Mouse (Mus musculus) spleen, postnatal 10 days (tissue): ENCODE data around the gene Gm42688.

Experiments
- DNase-seq, 2 experiments: peaks; one replicate each; pipeline ENCODE4 v3.0.0; 2021 to 2022; ENCODE audit warnings: low spot score in 2 of 2

Gene Gm42688

GRCm38 (mm10) chr6:83138056-83138455 is 36.6 kb downstream of the Gm42688 start:
- peak in 1 of 2 experiments; percentile 27 for DNase-seq

- DNase-seq = peak in 1 of 2 experiments; percentile 13
Measured at GRCm38 (mm10) chr6:83140044-83140443, 38.6 kb downstream of the Gm42688 start.

- DNase-seq = no peak
Measured at GRCm38 (mm10) chr6:83141636-83142035, 40.2 kb downstream of the Gm42688 start.

- DNase-seq = peak in 1 of 2 experiments; percentile 17
Measured at GRCm38 (mm10) chr6:83142211-83142731, 40.9 kb downstream of the Gm42688 start.

GRCm38 (mm10) chr6:83142886-83143285 is 41.5 kb downstream of the Gm42688 start:
- DNase-seq = no peak

- no peak for DNase-seq
Measured at GRCm38 (mm10) chr6:83145209-83145608, 43.8 kb downstream of the Gm42688 start.

- no peak for DNase-seq
Measured at GRCm38 (mm10) chr6:83145805-83146204, 44.4 kb downstream of the Gm42688 start.

GRCm38 (mm10) chr6:83147280-83147679 is 45.9 kb downstream of the Gm42688 start:
- DNase-seq = no peak

- no peak for DNase-seq
Measured at GRCm38 (mm10) chr6:83151721-83152120, 50.3 kb downstream of the Gm42688 start.

GRCm38 (mm10) chr6:83153038-83153437 is 51.6 kb downstream of the Gm42688 start:
- no peak for DNase-seq

GRCm38 (mm10) chr6:83153485-83153884 is 52.1 kb downstream of the Gm42688 start:
- no peak for DNase-seq

- DNase-seq = no peak
Measured at GRCm38 (mm10) chr6:83155552-83156238, 54.3 kb downstream of the Gm42688 start.

GRCm38 (mm10) chr6:83156259-83156684 is 54.9 kb downstream of the Gm42688 start, which contains the start of the genes Wdr54 and 1700003E16Rik:
TSS of gene Wdr54 (minus strand) at chr6:83156397.
TSS of gene 1700003E16Rik (plus strand) at chr6:83156404.
- DNase-seq = peak; percentile 18 to 49

- DNase-seq = peak in 1 of 2 experiments; percentile 56
Measured at GRCm38 (mm10) chr6:83159456-83159855, 58.0 kb downstream of the Gm42688 start.
